Mouse (Mus musculus): ENCODE measurements around the gene Olfr480. TPM values are rescaled to one million over a fixed set of nuclear protein-coding genes. Genes with fewer than 3 reads are reported as not detected.

Gene Olfr480
- not detected in 2 replicates for polyA plus RNA-seq (2012; ENCODE audit: low replicate concordance)

DNA sequence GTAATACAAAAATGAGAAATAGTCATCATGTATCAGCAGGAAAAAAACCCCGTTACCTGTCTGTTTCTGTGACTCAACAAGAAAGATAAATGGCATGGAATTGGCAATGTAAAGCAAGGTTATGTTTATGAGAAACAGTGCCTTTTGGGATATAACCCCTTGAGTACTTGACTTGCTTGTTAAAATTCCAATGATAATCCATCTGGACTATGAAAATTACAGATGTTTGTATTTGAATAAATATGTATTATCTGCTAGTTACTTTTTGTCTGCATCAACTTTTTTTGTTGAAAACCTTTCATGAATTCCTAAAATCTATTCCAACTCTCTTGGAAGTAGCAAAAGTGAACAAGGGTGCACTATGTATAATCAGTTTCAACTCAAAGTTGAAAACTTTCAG lies at the start of gene Olfr480:
Gene Olfr480 (minus strand): TSS at position 101 of the 400 bp plus-strand sequence.

GRCm38 (mm10) chr7:108100549-108100948 lies 33.4 kb upstream of the Olfr480 start, which contains the start of gene Olfr483:
Gene Olfr483, plus strand, starts transcription at chr7:108100849.

GRCm38 (mm10) chr7:108097486-108097885 lies 30.3 kb upstream of the Olfr480 start, which contains the start of gene Olfr482:
Gene Olfr482, minus strand, starts transcription at chr7:108097586.

GRCm38 (mm10) chr7:108079555-108079954 lies 12.4 kb upstream of the Olfr480 start, which contains the start of gene Olfr481:
Gene Olfr481, plus strand, starts transcription at chr7:108079855.

GRCm38 (mm10) chr7:108050393-108050792 lies 16.8 kb downstream of the Olfr480 start, which contains the start of gene Olfr479:
Gene Olfr479, plus strand, starts transcription at chr7:108050693.

DNA sequence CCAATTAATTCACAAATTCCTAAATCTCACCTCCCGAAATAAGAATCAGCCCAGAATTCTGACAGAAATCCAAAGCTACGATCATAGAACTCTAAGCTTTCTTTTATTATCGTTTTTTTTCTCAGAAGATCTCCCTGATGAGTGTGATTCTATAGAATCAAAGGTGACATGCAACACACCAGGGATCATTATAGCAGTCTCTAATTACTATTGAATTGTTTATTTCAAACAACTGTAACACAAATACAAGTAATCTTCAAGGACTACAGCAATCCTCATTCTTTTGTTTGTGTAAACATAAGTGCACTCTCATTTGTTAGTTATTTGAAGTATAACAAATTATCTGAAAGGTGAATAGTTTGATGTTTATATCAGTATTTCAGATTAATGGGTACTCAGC lies 33.3 kb downstream of the Olfr480 start, which contains the start of gene Olfr478:
Gene Olfr478 (minus strand): TSS at position 101 of the 400 bp plus-strand sequence.

Other genes starting within 250 kb of the Olfr480 start
- gene Olfr469, start 241.8 kb downstream of the Olfr480 start, polyA plus RNA-seq (2012; ENCODE audit: low replicate concordance), result not detected in 2 replicates
- not detected in 2 replicates for gene Olfr470, start 219.9 kb downstream of the Olfr480 start, polyA plus RNA-seq (2012; ENCODE audit: low replicate concordance)
- not detected in 2 replicates for gene Olfr472, start 169.4 kb downstream of the Olfr480 start, polyA plus RNA-seq (2012; ENCODE audit: low replicate concordance)
- gene Olfr473, start 136.9 kb downstream of the Olfr480 start, polyA plus RNA-seq (2012; ENCODE audit: low replicate concordance), result not detected in 2 replicates
- not detected in 2 replicates for gene Olfr474, start 112.7 kb downstream of the Olfr480 start, polyA plus RNA-seq (2012; ENCODE audit: low replicate concordance)
- not detected in 2 replicates for gene Olfr476, start 102.5 kb downstream of the Olfr480 start, polyA plus RNA-seq (2012; ENCODE audit: low replicate concordance)
- gene Olfr477, start 80.7 kb downstream of the Olfr480 start, polyA plus RNA-seq (2012; ENCODE audit: low replicate concordance), result not detected in 2 replicates
- not detected in 2 replicates for gene Olfr478, start 33.4 kb downstream of the Olfr480 start, polyA plus RNA-seq (2012; ENCODE audit: low replicate concordance)
- gene Olfr479, start 16.7 kb downstream of the Olfr480 start, polyA plus RNA-seq (2012; ENCODE audit: low replicate concordance), result not detected in 2 replicates
- gene Olfr481, start 12.5 kb upstream of the Olfr480 start, polyA plus RNA-seq (2012; ENCODE audit: low replicate concordance), result not detected in 2 replicates
- not detected in 2 replicates for gene Olfr482, start 30.2 kb upstream of the Olfr480 start, polyA plus RNA-seq (2012; ENCODE audit: low replicate concordance)
- not detected in 2 replicates for gene Olfr483, start 33.5 kb upstream of the Olfr480 start, polyA plus RNA-seq (2012; ENCODE audit: low replicate concordance)
- gene Olfr484, start 60.1 kb upstream of the Olfr480 start, polyA plus RNA-seq (2012; ENCODE audit: low replicate concordance), result not detected in 2 replicates
- not detected in 2 replicates for gene Olfr485, start 92.5 kb upstream of the Olfr480 start, polyA plus RNA-seq (2012; ENCODE audit: low replicate concordance)
- not detected in 2 replicates for gene Olfr486, start 105.4 kb upstream of the Olfr480 start, polyA plus RNA-seq (2012; ENCODE audit: low replicate concordance)
- gene Olfr487, start 147.3 kb upstream of the Olfr480 start, polyA plus RNA-seq (2012; ENCODE audit: low replicate concordance), result not detected in 2 replicates
- gene Olfr488, start 191.0 kb upstream of the Olfr480 start, polyA plus RNA-seq (2012; ENCODE audit: low replicate concordance), result not detected in 2 replicates
- gene Olfr490, start 221.6 kb upstream of the Olfr480 start, polyA plus RNA-seq (2012; ENCODE audit: low replicate concordance), result not detected in 2 replicates
- not detected in 2 replicates for gene Olfr491, start 246.1 kb upstream of the Olfr480 start, polyA plus RNA-seq (2012; ENCODE audit: low replicate concordance)

All from hematopoietic multipotent progenitor cell, adult 10-12 weeks (in vitro differentiated cells).